Mouse (Mus musculus) urinary bladder, postnatal 4 days (tissue): ENCODE data around the gene Comt.

ENCODE experiments used
- DNase-seq, 2 experiments: peaks; one replicate each; pipeline ENCODE4 v3.0.0; 2021 to 2022; ENCODE audit warnings: low spot score in 2 of 2

Gene Comt

GRCm38 (mm10) chr16:18388583-18389435 is 37.8 kb downstream of the Comt start:
- DNase-seq = peak in 1 of 2 experiments; percentile 17

GRCm38 (mm10) chr16:18387704-18388582 is 38.7 kb downstream of the Comt start:
- no peak for DNase-seq

GRCm38 (mm10) chr16:18386972-18387371 is 39.7 kb downstream of the Comt start:
- no peak for DNase-seq

- DNase-seq = no peak
These were observed 40.2 kb downstream of the Comt start for GRCm38 (mm10) chr16:18386451-18386850.

- DNase-seq = no peak
These were observed 41.2 kb downstream of the Comt start for GRCm38 (mm10) chr16:18385411-18385810.

GRCm38 (mm10) chr16:18384659-18385058 is 42.0 kb downstream of the Comt start:
- DNase-seq = no peak

GRCm38 (mm10) chr16:18384211-18384610 is 42.4 kb downstream of the Comt start:
- DNase-seq = peak in 1 of 2 experiments; percentile 15

- peak in 1 of 2 experiments; percentile 16 for DNase-seq
These were observed 42.9 kb downstream of the Comt start for GRCm38 (mm10) chr16:18383756-18384155.

GRCm38 (mm10) chr16:18383045-18383726 is 43.5 kb downstream of the Comt start:
- DNase-seq = peak in 1 of 2 experiments; percentile 18

GRCm38 (mm10) chr16:18381621-18382258 is 44.9 kb downstream of the Comt start:
- peak in 1 of 2 experiments; percentile 13 for DNase-seq

- DNase-seq = peak in 1 of 2 experiments; percentile 13
These were observed 46.1 kb downstream of the Comt start for GRCm38 (mm10) chr16:18380495-18381063.

- peak in 1 of 2 experiments; percentile 15 for DNase-seq
These were observed 47.2 kb downstream of the Comt start for GRCm38 (mm10) chr16:18379338-18380001.

GRCm38 (mm10) chr16:18378489-18378888 is 48.2 kb downstream of the Comt start:
- no peak for DNase-seq

- peak in 1 of 2 experiments; percentile 16 for DNase-seq
These were observed 49.4 kb downstream of the Comt start for GRCm38 (mm10) chr16:18377203-18377602.

- peak in 1 of 2 experiments; percentile 16 for DNase-seq
These were observed 50.2 kb downstream of the Comt start for GRCm38 (mm10) chr16:18376297-18376954.

GRCm38 (mm10) chr16:18373632-18374031 is 53.0 kb downstream of the Comt start:
- no peak for DNase-seq

- DNase-seq = no peak
These were observed 56.5 kb downstream of the Comt start for GRCm38 (mm10) chr16:18370197-18370596.

- no peak for DNase-seq
These were observed 59.8 kb downstream of the Comt start for GRCm38 (mm10) chr16:18366849-18367248.

GRCm38 (mm10) chr16:18362948-18363347 is 63.7 kb downstream of the Comt start:
- no peak for DNase-seq
